Mouse (Mus musculus) granulocyte monocyte progenitor cell, adult 5-6 weeks (primary cell): Measurements from ENCODE around the gene Zfyve21. TPM values are rescaled to one million over a fixed set of nuclear protein-coding genes. Genes with fewer than 3 reads are reported as not detected.

Experiments
- total RNA-seq, 2 experiments: library from RNA; stranded (forward) in 1 of 2; stranded (reverse) in 1 of 2; fragments of 200-712, 200-1000 nt in 1 of 2; fragments of >200 nt in 1 of 2; fragmentation: Nextera tagmentation in 1 of 2; gene quantifications; 2 replicates each; pipeline ENCODE4 v1.2.3; 2014 to 2017

The Zfyve21 gene
- total RNA-seq, 2 experiments from 2014 or later: 5.3 to 14.0 TPM

Other genes starting within 250 kb of the Zfyve21 start
- 55.8 and 61.7 TPM in 2 replicates for gene Mark3, start 239.6 kb upstream of the Zfyve21 start, total RNA-seq (2014; fragmentation: Nextera tagmentation)
- gene Mark3, start 239.6 kb upstream of the Zfyve21 start, total RNA-seq (2017): 61.3 and 71.8 TPM in 2 replicates
- gene Ckb, start 141.8 kb upstream of the Zfyve21 start, total RNA-seq (2014; fragmentation: Nextera tagmentation): 4.2 TPM in 1 of 2 replicates, not detected in the other
- gene Ckb, start 141.8 kb upstream of the Zfyve21 start, total RNA-seq (2017): 0.57 and 1.4 TPM in 2 replicates
- gene Trmt61a, start 136.1 kb upstream of the Zfyve21 start, total RNA-seq (2014; fragmentation: Nextera tagmentation): 18.6 and 21.9 TPM in 2 replicates
- 10.0 and 10.1 TPM in 2 replicates for gene Trmt61a, start 136.1 kb upstream of the Zfyve21 start, total RNA-seq (2017)
- 28.0 and 32.0 TPM in 2 replicates for gene Bag5, start 100.9 kb upstream of the Zfyve21 start, total RNA-seq (2014; fragmentation: Nextera tagmentation)
- 33.3 and 41.2 TPM in 2 replicates for gene Bag5, start 100.9 kb upstream of the Zfyve21 start, total RNA-seq (2017)
- gene Apopt1, start 100.9 kb upstream of the Zfyve21 start, total RNA-seq (2014; fragmentation: Nextera tagmentation): 49.6 and 51.3 TPM in 2 replicates
- 57.2 and 60.9 TPM in 2 replicates for gene Apopt1, start 100.9 kb upstream of the Zfyve21 start, total RNA-seq (2017)
- 45.3 and 48.2 TPM in 2 replicates for gene Klc1, start 55.3 kb upstream of the Zfyve21 start, total RNA-seq (2014; fragmentation: Nextera tagmentation)
- gene Klc1, start 55.3 kb upstream of the Zfyve21 start, total RNA-seq (2017): 26.7 and 42.1 TPM in 2 replicates
- 16.7 and 31.1 TPM in 2 replicates for gene Xrcc3, start 297 bp upstream of the Zfyve21 start, total RNA-seq (2014; fragmentation: Nextera tagmentation)
- gene Xrcc3, start 297 bp upstream of the Zfyve21 start, total RNA-seq (2017): 6.8 and 8.6 TPM in 2 replicates
- 11.2 and 11.4 TPM in 2 replicates for gene Ppp1r13b, start 93.9 kb downstream of the Zfyve21 start, total RNA-seq (2014; fragmentation: Nextera tagmentation)
- gene Ppp1r13b, start 93.9 kb downstream of the Zfyve21 start, total RNA-seq (2017): 2.9 and 4.7 TPM in 2 replicates
- 630 and 670 TPM in 2 replicates for gene Atp5mpl, start 152.8 kb downstream of the Zfyve21 start, total RNA-seq (2014; fragmentation: Nextera tagmentation)
- 410 and 442 TPM in 2 replicates for gene Atp5mpl, start 152.8 kb downstream of the Zfyve21 start, total RNA-seq (2017)
- gene Tdrd9, start 157.4 kb downstream of the Zfyve21 start, total RNA-seq (2014; fragmentation: Nextera tagmentation): not detected in 2 replicates
- not detected in 2 replicates for gene Tdrd9, start 157.4 kb downstream of the Zfyve21 start, total RNA-seq (2017)
- not detected in 2 replicates for gene Rd3l, start 167.1 kb downstream of the Zfyve21 start, total RNA-seq (2014; fragmentation: Nextera tagmentation)
- gene Rd3l, start 167.1 kb downstream of the Zfyve21 start, total RNA-seq (2017): not detected in 2 replicates